Mouse (Mus musculus): ENCODE results near the gene Klhl3.

- no peak for TF ChIP-seq CTCF (IDR thresholded peaks at IDR 0.05; ENCODE audit: extremely low read depth, insufficient read depth, low read length)
- TF ChIP-seq POLR2A (IDR thresholded peaks at IDR 0.05; ENCODE audit: extremely low read depth, insufficient read depth, low read length): no peak
Observed at GRCm38 (mm10) chr13:58083521-58083920, 29.9 kb downstream of the Klhl3 start.
